Mouse (Mus musculus): Measurements from ENCODE around the gene Commd4.

Commd4 gene

GRCm38 (mm10) chr9:57141417-57142353 is 16.4 kb downstream of the Commd4 start:
- no peak for DNase-seq (ENCODE audit: low spot score)

- no peak for DNase-seq (ENCODE audit: low spot score)
These were observed 18.6 kb downstream of the Commd4 start for GRCm38 (mm10) chr9:57139571-57139970.

- peak; percentile 54 for DNase-seq (ENCODE audit: low spot score)
These were observed 19.0 kb downstream of the Commd4 start for GRCm38 (mm10) chr9:57139110-57139509.

GRCm38 (mm10) chr9:57138507-57138906 is 19.6 kb downstream of the Commd4 start:
- no peak for DNase-seq (ENCODE audit: low spot score)

GRCm38 (mm10) chr9:57137777-57138176 is 20.4 kb downstream of the Commd4 start:
- DNase-seq (ENCODE audit: low spot score) = no peak

GRCm38 (mm10) chr9:57137246-57137645 is 20.9 kb downstream of the Commd4 start:
- no peak for DNase-seq (ENCODE audit: low spot score)

GRCm38 (mm10) chr9:57130577-57131433 is 27.3 kb downstream of the Commd4 start, which contains the start of gene Man2c1:
Gene Man2c1, plus strand, starts transcription at chr9:57130690.
- DNase-seq (ENCODE audit: low spot score) = peak; percentile 94

GRCm38 (mm10) chr9:57129641-57130040 is 28.5 kb downstream of the Commd4 start:
- no peak for DNase-seq (ENCODE audit: low spot score)

- no peak for DNase-seq (ENCODE audit: low spot score)
These were observed 40.8 kb downstream of the Commd4 start for GRCm38 (mm10) chr9:57117261-57117755.

Data from MN1 (cell line).